Mouse (Mus musculus) myocyte (in vitro differentiated cells): ENCODE measurements around the gene Hs2st1. TPM values are rescaled to one million over a fixed set of nuclear protein-coding genes. Genes with fewer than 3 reads are reported as not detected.

Experiments
- H3K27me3 ChIP-seq: one replicate; pipeline ENCODE4 v1.6.1; 2011; ENCODE audit not compliant: control insufficient read depth, insufficient read depth, insufficient read length
- H3K36me3 ChIP-seq: one replicate; pipeline ENCODE4 v1.6.1; 2011; ENCODE audit not compliant: control insufficient read depth, insufficient read depth
- H3K4me2 ChIP-seq: one replicate; pipeline ENCODE4 v1.6.1; 2011; ENCODE audit warnings: low read depth, control low read depth
- H3K4me3 ChIP-seq: one replicate; pipeline ENCODE4 v1.5.1; 2011; ENCODE audit warnings: mild to moderate bottlenecking, control low read depth, moderate library complexity
- H3K79me2 ChIP-seq: one replicate; pipeline ENCODE4 v1.6.1; 2011; ENCODE audit not compliant: control insufficient read depth, insufficient read depth
- H3ac ChIP-seq: one replicate; pipeline ENCODE4 v1.6.1; 2011; ENCODE audit not compliant: control insufficient read depth, insufficient read length
- CEBPB ChIP-seq: IDR thresholded peaks from 2 replicates; pipeline ENCODE4 v1.6.1; 2011; ENCODE audit warnings: mild to moderate bottlenecking, moderate library complexity; ENCODE audit not compliant: poor library complexity, insufficient read depth, severe bottlenecking
- E2F4 ChIP-seq: IDR thresholded peaks from one replicate; pipeline ENCODE4 v1.6.1; 2011; ENCODE audit warnings: mild to moderate bottlenecking, control low read depth, moderate library complexity; ENCODE audit not compliant: insufficient read depth
- MAX ChIP-seq: IDR thresholded peaks from one replicate; pipeline ENCODE4 v1.6.1; 2011; ENCODE audit warnings: low read depth, mild to moderate bottlenecking, control low read depth
- MYOD1 ChIP-seq, 3 experiments: IDR thresholded peaks; one replicate each; pipeline ENCODE4 v1.6.1; 2011; ENCODE audit warnings: control low read depth in 2 of 3, low read depth in 2 of 3, mild to moderate bottlenecking in 2 of 3, moderate library complexity in 1 of 3; ENCODE audit not compliant: insufficient read length in 2 of 3, control insufficient read depth in 1 of 3
- MYOG ChIP-seq, 3 experiments: IDR thresholded peaks; one replicate each; pipeline ENCODE4 v1.6.1; 2011; ENCODE audit warnings: control low read depth in 2 of 3, low read depth in 2 of 3, mild to moderate bottlenecking in 2 of 3; ENCODE audit not compliant: insufficient read length in 2 of 3, control insufficient read depth in 1 of 3, insufficient read depth in 1 of 3
- POLR2AphosphoS2 ChIP-seq: IDR thresholded peaks from one replicate; pipeline ENCODE4 v1.6.1; 2011; ENCODE audit warnings: low read depth, control low read depth; ENCODE audit not compliant: insufficient read length
- REST ChIP-seq: IDR thresholded peaks from one replicate; pipeline ENCODE4 v1.6.1; 2011; ENCODE audit warnings: mild to moderate bottlenecking, control low read depth, moderate library complexity; ENCODE audit not compliant: insufficient read depth, insufficient read length
- SRF ChIP-seq: IDR thresholded peaks from one replicate; pipeline ENCODE4 v1.6.1; 2011; ENCODE audit warnings: low read depth; ENCODE audit not compliant: control insufficient read depth, insufficient read length
- TCF12 ChIP-seq: IDR thresholded peaks from one replicate; pipeline ENCODE4 v1.6.1; 2011; ENCODE audit warnings: mild to moderate bottlenecking, control low read depth; ENCODE audit not compliant: poor library complexity, insufficient read depth, severe bottlenecking
- TCF3 ChIP-seq: IDR thresholded peaks from one replicate; pipeline ENCODE4 v1.6.1; 2011; ENCODE audit warnings: low read depth, control low read depth; ENCODE audit not compliant: insufficient read length
- USF1 ChIP-seq: IDR thresholded peaks from one replicate; pipeline ENCODE4 v1.6.1; 2011; ENCODE audit warnings: low read depth, mild to moderate bottlenecking, control low read depth, moderate library complexity
- polyA plus RNA-seq: library from polyadenylated mRNA; unstranded; fragments of >200 nt; fragmentation: generic; extraction: Trizol; gene quantifications from one replicate; pipeline ENCODE4 v1.2.1, GENCODE M21; 2012; ENCODE audit warnings: missing spikeins

Hs2st1 gene
- polyA plus RNA-seq, 1 experiment: 16.2 TPM

- TF ChIP-seq POLR2AphosphoS2 (no peak), TCF12 (no peak), MAX (no peak), REST (no peak), SRF (no peak), E2F4 (no peak), TCF3 (no peak), USF1 (no peak), MYOG (IDR thresholded peaks at IDR 0.05; ENCODE audit: control insufficient read depth in 1 of 3, insufficient read depth in 1 of 3, insufficient read length in 2 of 3, low read depth in 2 of 3) (no peak), MYOD1 (IDR thresholded peaks at IDR 0.05; ENCODE audit: control insufficient read depth in 1 of 3, insufficient read length in 2 of 3, low read depth in 2 of 3) (no peak), CEBPB (no peak)
- H3K27me3 ChIP-seq: no peaks in the 10 kb centered on the region
- no peak overlapping the region for H3K4me2 ChIP-seq
- peaks cover 84% of the 10 kb centered on the region for H3K79me2 ChIP-seq
- no peak overlapping the region for H3ac ChIP-seq
- H3K36me3 ChIP-seq: no peaks in the 10 kb centered on the region
- no peak overlapping the region for H3K4me3 ChIP-seq
Observed at GRCm38 (mm10) chr3:144545152-144545551, 24.8 kb downstream of the Hs2st1 start.

GRCm38 (mm10) chr3:144541906-144542438 lies 28.0 kb downstream of the Hs2st1 start:
- no peak for TF ChIP-seq USF1
- no peak for TF ChIP-seq E2F4

GRCm38 (mm10) chr3:144540805-144541204 lies 29.2 kb downstream of the Hs2st1 start:
- no peaks in the 10 kb centered on the region for H3K36me3 ChIP-seq
- H3K4me3 ChIP-seq: no peak overlapping the region
- peaks cover 97% of the 10 kb centered on the region for H3K79me2 ChIP-seq
- TF ChIP-seq POLR2AphosphoS2 (no peak), E2F4 (no peak), MYOG (IDR thresholded peaks at IDR 0.05; ENCODE audit: control insufficient read depth in 1 of 3, insufficient read depth in 1 of 3, insufficient read length in 2 of 3, low read depth in 2 of 3) (no peak), MYOD1 (IDR thresholded peaks at IDR 0.05; ENCODE audit: control insufficient read depth in 1 of 3, insufficient read length in 2 of 3, low read depth in 2 of 3) (no peak), TCF3 (no peak), MAX (no peak), TCF12 (no peak)
- H3K4me2 ChIP-seq: no peak overlapping the region
- no peaks in the 10 kb centered on the region for H3K27me3 ChIP-seq
- no peak overlapping the region for H3ac ChIP-seq

More at GRCm38 (mm10) chr3:144541906-144542438, 28.0 kb downstream of the Hs2st1 start:
- no peaks in the 10 kb centered on the region for H3K36me3 ChIP-seq
- H3ac ChIP-seq: no peak overlapping the region
- no peak overlapping the region for H3K4me2 ChIP-seq
- no peak overlapping the region for H3K4me3 ChIP-seq
- no peaks in the 10 kb centered on the region for H3K27me3 ChIP-seq
- peaks cover 90% of the 10 kb centered on the region for H3K79me2 ChIP-seq

GRCm38 (mm10) chr3:144539051-144539450 lies 30.9 kb downstream of the Hs2st1 start:
- H3K4me3 ChIP-seq: no peak overlapping the region

GRCm38 (mm10) chr3:144537078-144537855 lies 32.7 kb downstream of the Hs2st1 start:
- TF ChIP-seq TCF3 (no peak), REST (no peak), SRF (no peak), MYOD1 (IDR thresholded peaks at IDR 0.05; ENCODE audit: control insufficient read depth in 1 of 3, insufficient read length in 2 of 3, low read depth in 2 of 3) (peak in 1 of 3 experiments; percentile 33), MYOG (IDR thresholded peaks at IDR 0.05; ENCODE audit: control insufficient read depth in 1 of 3, insufficient read depth in 1 of 3, insufficient read length in 2 of 3, low read depth in 2 of 3) (peak in 1 of 3 experiments; percentile 41)
- peaks cover 96% of the 10 kb centered on the region for H3K79me2 ChIP-seq
- no peak overlapping the region for H3K4me3 ChIP-seq
- H3K36me3 ChIP-seq: no peaks in the 10 kb centered on the region
- no peak overlapping the region for H3ac ChIP-seq
- no peak overlapping the region for H3K4me2 ChIP-seq
- H3K27me3 ChIP-seq: no peaks in the 10 kb centered on the region

More at GRCm38 (mm10) chr3:144539051-144539450, 30.9 kb downstream of the Hs2st1 start:
- H3ac ChIP-seq: no peak overlapping the region
- H3K27me3 ChIP-seq: no peaks in the 10 kb centered on the region
- H3K4me2 ChIP-seq: peak overlapping the region; percentile 3
- peaks cover 97% of the 10 kb centered on the region for H3K79me2 ChIP-seq
- no peak for TF ChIP-seq MYOG (IDR thresholded peaks at IDR 0.05; ENCODE audit: control insufficient read depth in 1 of 3, insufficient read depth in 1 of 3, insufficient read length in 2 of 3, low read depth in 2 of 3)
- peak in 1 of 3 experiments; percentile 12 for TF ChIP-seq MYOD1 (IDR thresholded peaks at IDR 0.05; ENCODE audit: control insufficient read depth in 1 of 3, insufficient read length in 2 of 3, low read depth in 2 of 3)
- H3K36me3 ChIP-seq: no peaks in the 10 kb centered on the region
